Mouse (Mus musculus) midbrain, postnatal 0 days (tissue): ENCODE results near the gene Gdf10. TPM values are rescaled to one million over a fixed set of nuclear protein-coding genes. Genes with fewer than 3 reads are reported as not detected.

Source experiments
- ATAC-seq: fragments of 200-750 bp; cut with Nextera tagmentation; 2 replicates; pipeline ENCODE4 v1.8.0; 2017; ENCODE audit warnings: moderate number of reproducible peaks, mild to moderate bottlenecking, moderate TSS enrichment, moderate library complexity; ENCODE audit not compliant: low FRiP score
- DNase-seq: peaks from one replicate; pipeline ENCODE4 v3.0.0-alpha.2; 2015; ENCODE audit warnings: low spot score
- H3K27ac ChIP-seq: fragments of 300-500 bp; sonication (generic); 2 replicates; pipeline ENCODE4 v1.5.1; 2014; ENCODE audit warnings: low read depth, mild to moderate bottlenecking, low read length, mixed read lengths
- H3K27me3 ChIP-seq: fragments of 300-500 bp; sonication (generic); 2 replicates; pipeline ENCODE4 v1.6.1; 2014; ENCODE audit warnings: low read length, control low read depth, mixed read lengths; ENCODE audit not compliant: insufficient read depth
- H3K36me3 ChIP-seq: fragments of 300-500 bp; sonication (generic); 2 replicates; pipeline ENCODE4 v1.6.1; 2014; ENCODE audit warnings: low read length, control low read depth, mixed read lengths; ENCODE audit not compliant: insufficient read depth
- H3K4me1 ChIP-seq: fragments of 300-500 bp; sonication (generic); 2 replicates; pipeline ENCODE4 v1.6.1; 2014; ENCODE audit warnings: mild to moderate bottlenecking, control low read depth, antibody characterized with exemption, low read length, mixed read lengths; ENCODE audit not compliant: insufficient read depth
- H3K4me2 ChIP-seq: fragments of 300-500 bp; sonication (generic); 2 replicates; pipeline ENCODE4 v1.6.1; 2014; ENCODE audit warnings: low read depth, mild to moderate bottlenecking, low read length, mixed read lengths; ENCODE audit not compliant: poor library complexity, severe bottlenecking
- H3K4me3 ChIP-seq: fragments of 300-500 bp; sonication (generic); 2 replicates; pipeline ENCODE4 v1.5.1; 2014; ENCODE audit warnings: low read depth, mild to moderate bottlenecking, low read length, moderate library complexity
- H3K9ac ChIP-seq: fragments of 300-500 bp; sonication (generic); replicated peaks from 2 replicates; pipeline ENCODE4 v1.6.1; 2014; ENCODE audit warnings: mild to moderate bottlenecking, low read length, moderate library complexity, mixed read lengths; ENCODE audit not compliant: poor library complexity, severe bottlenecking
- H3K9me3 ChIP-seq: fragments of 300-500 bp; sonication (generic); 2 replicates; pipeline ENCODE4 v1.6.1; 2016; ENCODE audit warnings: low read length, control low read depth
- CTCF ChIP-seq: IDR thresholded peaks from 2 replicates; pipeline ENCODE4 v1.5.1; 2016; ENCODE audit warnings: antibody characterized with exemption, mild to moderate bottlenecking
- WGBS: fragments of 180-500 bp; shearing (Covaris S2); extraction: QIAGEN DNeasy Blood & Tissue Kit; methylation state at CpG from one replicate; pipeline ENCODE4 v1.1.7; 2014; 5-methylcytosine and 5-hydroxymethylcytosine counted together
- polyA plus RNA-seq: library from polyadenylated mRNA; unstranded; fragments of >200 nt; fragmentation: Nextera tagmentation; extraction: Ambion mirVana; gene quantifications from 2 replicates; pipeline ENCODE4 v1.2.1, GENCODE M21; 2015
- total RNA-seq: library from RNA; depleted of rRNA; stranded (reverse); fragments of >200 nt; gene quantifications from 2 replicates; pipeline ENCODE4 v1.2.3, GENCODE M21; 2014

The Gdf10 gene
- total and polyA plus RNA-seq, 2 experiments from 2014 or later, result 3.7 to 13.3 TPM

- H3K9ac ChIP-seq, result no peak overlapping the region
- H3K27ac ChIP-seq, result no peak overlapping the region
- no peaks in the 10 kb centered on the region for H3K27me3 ChIP-seq
- H3K4me3 ChIP-seq, result no peak overlapping the region
- no peaks in the 10 kb centered on the region for H3K4me1 ChIP-seq
- ATAC-seq, result no peak
- no peak for TF ChIP-seq CTCF
- H3K36me3 ChIP-seq, result no peaks in the 10 kb centered on the region
- WGBS, result 66% methylated on average over 17 of the region's 17 CpGs
- no peak for DNase-seq
- H3K4me2 ChIP-seq, result no peak overlapping the region
- no peaks in the 10 kb centered on the region for H3K9me3 ChIP-seq
Measured at GRCm38 (mm10) chr14:33931853-33932252, 8.5 kb downstream of the Gdf10 start.

- no peaks in the 10 kb centered on the region for H3K4me1 ChIP-seq
- no peak overlapping the region for H3K9ac ChIP-seq
- peak; percentile 67 for DNase-seq
- H3K27ac ChIP-seq, result no peak overlapping the region
- no peaks in the 10 kb centered on the region for H3K9me3 ChIP-seq
- H3K4me2 ChIP-seq, result no peak overlapping the region
- H3K4me3 ChIP-seq, result no peak overlapping the region
- no peaks in the 10 kb centered on the region for H3K36me3 ChIP-seq
- 62% methylated on average over 10 of the region's 10 CpGs for WGBS
- ATAC-seq, result no peak
- TF ChIP-seq CTCF, result peak; percentile 72
- H3K27me3 ChIP-seq, result no peaks in the 10 kb centered on the region
Measured at GRCm38 (mm10) chr14:33932935-33933703, 9.7 kb downstream of the Gdf10 start.

GRCm38 (mm10) chr14:33933778-33934317 lies 10.5 kb downstream of the Gdf10 start:
- no peak for ATAC-seq
- H3K4me2 ChIP-seq, result no peak overlapping the region
- H3K4me1 ChIP-seq, result no peaks in the 10 kb centered on the region
- no peak overlapping the region for H3K9ac ChIP-seq
- H3K36me3 ChIP-seq, result no peaks in the 10 kb centered on the region
- no peaks in the 10 kb centered on the region for H3K27me3 ChIP-seq
- WGBS, result 42% methylated on average over 5 of the region's 5 CpGs
- H3K4me3 ChIP-seq, result no peak overlapping the region
- DNase-seq, result peak; percentile 62
- TF ChIP-seq CTCF, result peak; percentile 79
- H3K9me3 ChIP-seq, result no peaks in the 10 kb centered on the region
- no peak overlapping the region for H3K27ac ChIP-seq

- H3K4me2 ChIP-seq, result peak overlapping the region; percentile 27; the same call in 1 of the 2 replicates
- no peak overlapping the region for H3K4me3 ChIP-seq
- 31% methylated on average over 9 of the region's 9 CpGs for WGBS
- H3K36me3 ChIP-seq, result no peaks in the 10 kb centered on the region
- H3K9ac ChIP-seq, result no peak overlapping the region
- H3K27ac ChIP-seq, result no peak overlapping the region
- H3K4me1 ChIP-seq, result no peaks in the 10 kb centered on the region
- H3K9me3 ChIP-seq, result no peaks in the 10 kb centered on the region
- TF ChIP-seq CTCF, result peak; percentile 92
- ATAC-seq (0 out of 2 replicates have a peak, but pooled peaks have one; percentile 10), DNase-seq (peak; percentile 80)
- no peaks in the 10 kb centered on the region for H3K27me3 ChIP-seq
Measured at GRCm38 (mm10) chr14:33939117-33939516, 15.7 kb downstream of the Gdf10 start.

- H3K9ac ChIP-seq, result no peak within 1 kb of the TSS
- no peak within 1 kb of the TSS for H3K4me2 ChIP-seq
- no peak within 1 kb of the TSS for H3K27ac ChIP-seq
- DNase-seq, result no peak
- no peaks in the 10 kb centered on the region for H3K9me3 ChIP-seq
- ATAC-seq, result no peak
- H3K4me1 ChIP-seq, result no peaks in the 10 kb centered on the region
- no peaks in the 10 kb centered on the region for H3K36me3 ChIP-seq
- 77% methylated on average over 8 of the region's 8 CpGs for WGBS
- no peak for TF ChIP-seq CTCF
- H3K27me3 ChIP-seq, result no peaks in the 10 kb centered on the region
- no peak within 1 kb of the TSS for H3K4me3 ChIP-seq
Measured at GRCm38 (mm10) chr14:33940739-33941138, 17.4 kb downstream of the Gdf10 start, which contains the start of gene Gdf2. Gene Gdf2, plus strand, starts transcription at chr14:33941039.

GRCm38 (mm10) chr14:33942222-33942621 lies 18.8 kb downstream of the Gdf10 start:
- no peak for TF ChIP-seq CTCF
- Histone ChIP-seq H3K4me2 (no peak overlapping the region), H3K9ac (no peak overlapping the region), H3K36me3 (no peaks in the 10 kb centered on the region), H3K4me1 (no peaks in the 10 kb centered on the region), H3K27me3 (no peaks in the 10 kb centered on the region), H3K27ac (no peak overlapping the region), H3K4me3 (no peak overlapping the region), H3K9me3 (no peaks in the 10 kb centered on the region)
- no peak for DNase-seq
- no peak for ATAC-seq
- 81% methylated on average over 5 of the region's 5 CpGs for WGBS
